Mouse (Mus musculus) MEL (cell line): ENCODE measurements at regions not wholly inside any gene's neighbourhood (a gene's known extent, or its start where the extent isn't known, plus 50 kb on each side); places are given as distances from the start of the nearest gene placed in this dataset.

Experiments
- ELF1 ChIP-seq: IDR thresholded peaks from 2 replicates; pipeline ENCODE4 v1.6.1; 2014; ENCODE audit warnings: low read depth, mild to moderate bottlenecking, inconsistent platforms, low read length, improper control_type of control experiment, moderate library complexity
- MXI1 ChIP-seq: IDR thresholded peaks from 2 replicates; pipeline ENCODE4 v1.6.1; 2011; ENCODE audit warnings: mild to moderate bottlenecking, low read depth, low read length, improper control_type of control experiment
- MYC ChIP-seq: IDR thresholded peaks from 2 replicates; pipeline ENCODE4 v1.6.1; 2011; ENCODE audit warnings: low read depth, mild to moderate bottlenecking, low read length, improper control_type of control experiment, moderate library complexity
- ZKSCAN1 ChIP-seq: IDR thresholded peaks from 2 replicates; pipeline ENCODE4 v1.6.1; 2012; ENCODE audit warnings: low read depth, mild to moderate bottlenecking, inconsistent platforms, low read length, improper control_type of control experiment, moderate library complexity

DNA sequence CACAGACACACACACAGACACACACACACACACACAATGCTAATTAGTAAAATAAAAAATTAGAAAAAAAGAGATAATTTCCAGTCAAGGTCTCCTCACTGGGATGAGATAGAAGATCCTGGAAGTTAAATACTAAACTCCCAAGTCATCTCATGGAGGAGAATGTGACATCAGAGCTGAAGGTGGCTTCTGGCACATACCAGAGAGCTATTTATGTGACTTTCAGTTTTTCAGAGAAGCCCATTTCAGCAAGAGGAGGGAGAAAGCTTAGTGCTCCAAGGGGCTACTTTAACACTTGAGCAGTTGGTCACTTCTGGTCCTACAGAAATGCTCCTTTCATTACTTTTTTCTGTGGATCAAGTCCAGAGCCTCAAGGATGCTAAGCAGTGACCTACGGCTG lies 164.6 kb downstream of the 1810013L24Rik start:
- TF ChIP-seq ZKSCAN1 (no peak), MYC (no peak), MXI1 (no peak), ELF1 (no peak)
